Mouse (Mus musculus): ENCODE data around the gene Slc17a7.

Slc17a7 gene

DNA sequence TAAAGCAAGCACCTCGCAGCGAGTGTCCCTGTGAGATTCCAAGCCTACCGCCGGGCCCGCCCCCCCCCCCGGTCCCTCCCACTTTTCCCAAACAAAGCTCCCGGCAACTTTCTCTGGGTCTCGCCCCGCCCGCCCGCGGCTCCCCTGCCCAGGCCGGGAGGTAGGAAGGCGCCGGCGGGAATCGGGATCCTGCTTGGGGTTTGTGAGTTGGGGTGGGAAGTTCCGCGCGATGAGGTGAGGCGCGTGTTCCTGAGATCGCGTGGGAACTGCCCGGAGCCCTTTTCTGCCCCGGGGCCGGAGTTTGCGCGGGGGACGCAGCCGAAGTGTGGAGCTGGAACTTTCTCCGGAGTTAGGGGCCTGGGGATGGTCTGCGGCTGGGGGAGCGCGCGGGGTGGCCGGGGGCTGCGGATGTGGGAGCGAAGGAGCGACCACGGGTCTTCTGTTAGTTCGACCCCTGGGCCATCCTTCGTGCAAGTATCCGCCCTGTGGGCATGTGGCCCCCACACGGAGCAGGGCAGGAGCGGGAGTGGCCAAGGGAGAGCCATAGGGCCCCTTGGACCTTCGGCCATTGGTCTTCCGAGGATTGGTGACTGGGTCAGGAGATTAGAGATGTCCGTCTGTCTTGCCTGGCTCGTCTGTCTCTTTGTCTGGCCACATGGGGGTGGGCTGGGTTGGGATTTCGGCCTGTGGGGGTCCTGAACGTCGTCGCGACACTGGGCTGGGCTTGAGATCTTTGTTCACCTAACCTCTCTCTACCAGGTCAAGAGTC is 52.1 kb downstream of the Slc17a7 start, which contains the start of gene Tead2:
Tead2 (plus strand) TSS at position 81 of the 769 bp plus-strand sequence.
- in situ Hi-C loops (cut with MboI; ENCODE audit: low pct_unique_long_range_greater_than_20kb in 1 of 2, low sequenced_read_pairs in 2 of 2, unreplicated experiment in 1 of 2): no loop called here

DNA sequence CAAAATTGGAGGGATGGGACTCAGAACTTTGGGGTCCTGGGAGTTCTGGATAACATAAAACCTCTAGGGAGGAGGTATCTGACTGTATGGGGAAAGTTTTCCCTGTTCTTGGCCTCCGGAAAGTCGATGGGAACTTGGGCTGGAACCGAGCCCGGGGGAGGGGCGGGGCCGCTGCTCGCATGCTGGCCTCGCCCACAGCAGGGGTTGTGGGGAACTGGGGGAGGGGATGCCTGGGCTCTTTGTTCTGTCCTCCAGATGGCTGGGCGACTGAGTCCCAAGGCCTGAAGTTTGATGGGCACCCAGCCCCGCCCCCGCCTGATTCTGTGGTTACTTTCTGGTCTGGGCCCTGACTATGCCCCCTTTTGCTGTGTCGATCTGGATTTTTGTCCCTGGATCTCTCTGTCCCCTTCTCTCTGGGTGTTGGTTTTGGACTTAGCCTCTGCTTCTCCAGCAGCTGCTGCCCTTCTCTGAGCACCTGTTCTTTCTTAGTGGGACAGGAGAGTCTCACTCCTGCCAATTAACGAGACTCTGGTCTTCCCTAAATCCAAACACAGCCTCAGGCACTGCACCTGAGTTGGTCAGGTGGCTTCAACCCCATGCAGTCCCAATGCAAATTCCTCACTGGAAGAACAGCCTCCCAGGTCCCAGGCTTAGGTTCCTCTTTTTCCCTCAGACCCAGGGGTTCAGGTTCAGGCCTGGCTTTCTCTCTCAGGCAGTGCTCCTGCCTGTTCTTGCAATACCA is 52.9 kb downstream of the Slc17a7 start:
- in situ Hi-C loops (cut with MboI; ENCODE audit: low pct_unique_long_range_greater_than_20kb in 1 of 2, low sequenced_read_pairs in 2 of 2, unreplicated experiment in 1 of 2): no loop called here

DNA sequence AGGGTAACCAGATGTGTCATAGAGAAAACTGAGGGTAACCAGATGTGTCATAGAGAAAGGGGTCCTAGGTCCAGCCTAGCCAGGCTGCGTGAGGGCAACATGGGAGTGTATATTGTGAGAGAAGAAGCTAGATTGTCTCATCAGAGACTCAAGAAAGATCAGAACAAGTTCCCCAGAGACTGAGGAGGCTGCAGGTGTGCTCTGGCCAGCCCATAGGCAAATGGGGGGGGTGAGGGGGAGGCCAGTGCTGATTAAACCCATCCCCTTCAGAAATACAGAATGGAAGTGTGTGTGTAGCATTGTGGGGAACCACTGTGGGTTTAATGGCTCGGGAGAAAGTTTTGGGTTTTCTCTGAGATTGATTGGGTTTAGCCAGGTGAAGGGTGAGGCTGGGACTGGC is 57.9 kb downstream of the Slc17a7 start:
- in situ Hi-C loops (cut with MboI; ENCODE audit: low pct_unique_long_range_greater_than_20kb in 1 of 2, low sequenced_read_pairs in 2 of 2, unreplicated experiment in 1 of 2): no loop called here

DNA sequence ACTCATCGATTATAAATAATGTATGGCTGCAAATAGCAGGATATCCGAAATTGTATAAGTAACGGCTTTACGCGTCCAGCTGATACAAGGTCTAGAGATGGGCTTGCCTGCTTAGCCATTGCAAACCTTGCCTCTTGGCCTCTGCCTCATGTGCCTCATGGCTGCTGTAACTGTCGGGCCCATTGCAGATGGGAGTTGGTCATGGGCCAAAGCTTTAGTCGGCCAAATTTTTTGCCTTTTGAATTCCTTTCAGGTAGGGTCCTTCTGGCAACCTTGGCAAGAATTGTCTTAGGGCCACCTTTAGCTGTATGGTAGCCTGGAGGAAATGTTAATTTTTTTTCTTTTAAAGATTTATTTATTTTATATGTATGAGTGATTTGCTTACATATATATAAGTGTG is 61.1 kb downstream of the Slc17a7 start:
- in situ Hi-C loops (cut with MboI; ENCODE audit: low pct_unique_long_range_greater_than_20kb in 1 of 2, low sequenced_read_pairs in 2 of 2, unreplicated experiment in 1 of 2): no loop called here

Data from mouse embryonic stem cell (cell line).